Mouse (Mus musculus) cortical plate, adult 2 months (tissue): ENCODE measurements around the gene Lim2. TPM values are rescaled to one million over a fixed set of nuclear protein-coding genes. Genes with fewer than 3 reads are reported as not detected.
"Not testable (repeated sequence)": the region's sequence is repeated elsewhere in the genome, so short reads cannot be mapped to it uniquely, and the experiment has no call there.

Experiments used
- H3K27ac ChIP-seq: fragments of 200-500 bp; 2 replicates; pipeline ENCODE4 v1.5.1; 2012; ENCODE audit warnings: low read length, control low read depth, inconsistent platforms; ENCODE audit not compliant: insufficient read depth
- H3K4me1 ChIP-seq: fragments of 200-500 bp; 2 replicates; pipeline ENCODE4 v1.6.1; 2011; ENCODE audit warnings: low read length; ENCODE audit not compliant: control insufficient read depth, insufficient read depth
- H3K4me3 ChIP-seq: fragments of 200-500 bp; 2 replicates; pipeline ENCODE4 v1.5.1; 2011; ENCODE audit warnings: mild to moderate bottlenecking, low read length, control low read depth; ENCODE audit not compliant: insufficient read depth
- CTCF ChIP-seq: fragments of 200-500 bp; IDR thresholded peaks from 2 replicates; pipeline ENCODE4 v1.5.1; 2011; ENCODE audit warnings: mild to moderate bottlenecking, control low read depth, low read length; ENCODE audit not compliant: insufficient read depth; ENCODE audit errors: extremely low read depth
- POLR2A ChIP-seq: fragments of 200-500 bp; IDR thresholded peaks from 2 replicates; pipeline ENCODE4 v1.6.1; 2011; ENCODE audit warnings: mild to moderate bottlenecking, low read length, control low read depth; ENCODE audit not compliant: insufficient read depth; ENCODE audit errors: extremely low read depth
- polyA plus RNA-seq: library from polyadenylated mRNA; depleted of rRNA; stranded (reverse); fragments of >200 nt; gene quantifications from 2 replicates; pipeline ENCODE4 v1.2.3, GENCODE M21; 2012; rRNA removed

Lim2 gene
- not detected in 2 replicates for polyA plus RNA-seq

DNA sequence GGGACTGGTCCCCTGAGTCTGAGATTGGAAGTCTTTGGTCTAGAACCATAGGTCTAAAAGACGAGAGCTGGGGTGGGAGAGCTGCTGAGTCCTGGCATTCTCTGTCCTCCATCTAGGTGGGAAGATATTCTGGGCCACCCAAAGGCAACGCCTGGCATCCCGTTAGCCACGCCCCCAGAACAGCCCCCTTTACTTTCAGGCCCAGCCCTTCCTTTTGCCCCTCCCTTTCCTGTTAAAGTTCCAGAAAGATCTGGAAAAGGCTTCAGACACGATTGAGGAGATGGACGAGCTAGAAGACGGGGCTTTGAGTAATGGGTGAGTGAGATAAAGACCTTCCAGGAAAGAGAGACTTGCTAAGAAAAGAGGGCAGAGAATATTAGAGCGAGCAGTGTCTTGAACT, at the start of gene Lim2:
Gene Lim2 (plus strand): TSS at position 265 of the 400 bp plus-strand sequence.
- Histone ChIP-seq H3K27ac (no peak within 1 kb of the TSS), H3K4me1 (no peaks in the 10 kb centered on the region), H3K4me3 (no peak within 1 kb of the TSS)
- TF ChIP-seq CTCF (no peak), POLR2A (no peak)

DNA sequence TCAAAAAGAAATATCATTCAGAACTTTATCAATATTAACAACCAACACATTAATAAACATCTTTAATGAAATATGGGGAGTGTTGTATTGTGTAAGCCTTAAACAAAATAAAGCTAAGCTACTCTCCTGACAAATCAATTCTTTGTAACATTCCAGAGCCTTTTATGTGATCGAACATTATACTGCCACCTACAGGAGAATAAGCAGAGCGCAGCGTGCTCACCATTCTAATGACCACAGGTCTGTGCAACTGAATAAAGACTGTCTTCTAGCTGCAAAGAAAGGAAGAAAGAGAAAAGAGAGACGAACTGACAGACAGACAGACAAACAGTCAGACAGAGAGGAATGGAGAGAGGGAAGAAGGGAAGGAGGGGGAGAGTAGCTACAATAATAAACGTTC, 49.2 kb upstream of the Lim2 start:
- no peak for TF ChIP-seq POLR2A
- TF ChIP-seq CTCF, result peak; percentile 46; the same call in 1 of the 2 replicates
- no peak overlapping the region for H3K4me3 ChIP-seq
- no peak overlapping the region for H3K27ac ChIP-seq
- H3K4me1 ChIP-seq, result no peaks in the 10 kb centered on the region

DNA sequence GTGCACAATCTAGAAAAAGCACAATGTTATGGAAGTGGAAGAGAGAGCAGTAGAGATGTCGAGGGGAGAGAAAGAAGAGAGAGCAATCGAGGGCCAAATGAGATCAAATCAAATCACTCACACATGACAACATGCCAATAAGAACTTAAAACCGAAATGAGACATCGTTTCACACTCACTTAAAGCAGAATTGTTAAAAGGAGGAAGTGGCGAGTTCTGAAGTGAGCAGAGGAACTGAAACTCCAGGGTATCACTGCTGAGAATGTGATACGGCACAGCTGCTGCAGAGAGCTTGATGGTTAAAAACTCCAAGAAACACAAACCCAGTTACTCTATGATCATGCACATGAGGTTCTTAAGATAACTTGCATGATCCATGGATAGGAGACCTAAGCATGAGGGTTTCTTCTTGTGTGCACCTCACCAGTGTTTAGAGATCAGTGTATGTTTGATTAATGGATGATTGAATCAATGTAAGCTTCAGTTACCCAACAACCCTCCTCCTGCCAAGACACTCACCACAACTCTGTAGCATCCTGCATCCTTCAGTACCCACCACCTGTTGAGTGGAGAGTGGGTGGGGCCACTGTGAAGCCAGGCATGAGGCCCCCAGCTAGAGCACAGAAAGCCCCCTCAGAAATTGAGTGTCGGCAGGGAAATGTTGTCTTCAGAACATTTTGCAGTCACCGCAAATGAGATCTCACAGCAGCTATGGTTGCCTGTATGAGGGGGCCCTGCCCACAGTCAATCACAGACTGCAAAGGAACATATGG, 34.9 kb upstream of the Lim2 start:
- H3K27ac ChIP-seq, result no peak overlapping the region; the same call in 1 of the 2 replicates
- H3K4me1 ChIP-seq, result no peaks in the 10 kb centered on the region
- no peak overlapping the region for H3K4me3 ChIP-seq
- TF ChIP-seq CTCF (no peak), POLR2A (no peak)

DNA sequence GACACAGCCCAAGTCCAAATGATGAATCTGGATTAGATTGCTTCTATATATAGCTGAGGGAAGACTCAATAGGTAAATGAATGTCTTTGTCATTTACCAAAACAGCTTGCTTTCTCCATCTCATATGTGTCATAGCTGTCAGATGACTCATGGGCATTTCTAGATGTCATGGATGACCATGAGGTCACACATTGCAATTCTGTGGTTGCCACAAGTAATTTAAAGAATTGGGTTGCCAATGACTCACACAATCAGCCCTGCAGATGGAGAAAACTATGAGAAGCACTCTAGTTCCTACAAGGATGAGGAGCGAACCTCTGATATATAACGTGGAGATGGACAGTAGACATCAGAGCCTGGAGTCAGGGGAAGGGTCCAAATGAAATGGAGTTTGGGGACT, 28.0 kb upstream of the Lim2 start:
- Histone ChIP-seq H3K4me1 (no peaks in the 10 kb centered on the region), H3K4me3 (no peak overlapping the region), H3K27ac (no peak overlapping the region)
- no peak for TF ChIP-seq POLR2A
- TF ChIP-seq CTCF, result no peak

DNA sequence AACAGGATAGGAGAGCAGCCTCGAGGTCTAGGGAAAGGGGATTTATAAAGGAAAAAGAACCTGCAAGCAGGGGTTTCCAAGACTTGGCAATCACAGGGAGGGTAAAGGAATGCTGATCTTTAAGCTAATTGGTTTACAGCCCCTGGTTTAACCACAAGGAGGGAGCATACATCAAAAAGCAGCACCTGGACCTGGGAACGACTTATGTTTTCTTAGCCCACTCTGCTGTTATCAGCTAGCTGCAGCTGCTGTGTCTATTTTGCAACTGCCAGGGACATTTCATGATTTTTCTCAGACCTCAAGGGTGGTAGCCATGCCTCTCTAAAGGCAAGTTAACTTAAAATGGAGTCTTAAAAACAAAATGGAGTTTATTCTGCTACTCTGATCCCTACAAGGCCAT, 24.8 kb upstream of the Lim2 start:
- TF ChIP-seq CTCF (no peak), POLR2A (no peak)
- no peaks in the 10 kb centered on the region for H3K4me1 ChIP-seq
- H3K4me3 ChIP-seq, result no peak overlapping the region
- H3K27ac ChIP-seq, result no peak overlapping the region

DNA sequence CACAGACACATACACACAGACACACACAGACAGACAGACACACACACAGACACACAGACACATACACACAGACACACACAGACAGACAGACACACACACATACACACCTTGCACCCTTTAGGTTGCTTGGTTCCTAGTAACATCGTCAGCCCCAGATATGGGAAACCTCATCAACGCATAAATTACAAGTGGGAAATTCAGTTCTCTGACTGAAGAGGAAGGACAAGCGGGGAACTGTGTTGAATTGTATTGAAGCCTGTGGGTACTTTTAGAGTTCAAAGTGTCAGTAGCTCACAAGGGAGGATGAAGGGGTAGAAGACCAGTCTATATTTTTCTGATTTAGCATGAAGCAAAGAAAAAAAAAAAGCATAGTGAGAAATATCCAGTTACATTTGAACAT, 19.9 kb upstream of the Lim2 start:
- no peak overlapping the region for H3K4me3 ChIP-seq

DNA sequence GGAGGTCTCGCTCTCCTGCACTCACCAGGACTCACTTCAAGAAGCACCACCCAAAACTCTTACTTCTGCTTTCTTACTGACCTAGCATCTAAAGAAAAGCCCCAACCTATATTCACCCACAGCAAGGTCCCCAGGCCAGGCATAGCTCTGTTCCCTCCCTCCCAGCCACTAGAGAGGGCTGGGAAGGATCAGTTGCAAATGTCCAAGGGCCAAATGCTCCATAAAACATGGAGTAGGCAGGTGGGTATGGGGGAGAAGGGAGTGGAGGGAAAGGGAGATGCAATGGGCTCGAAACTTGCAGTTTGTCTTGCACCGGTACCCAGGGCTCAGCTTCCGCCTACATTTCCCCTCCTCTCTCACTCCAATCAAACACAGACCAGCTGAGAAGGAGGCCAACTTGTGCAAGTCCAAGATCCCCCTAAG, 19.3 kb upstream of the Lim2 start, which contains the start of gene Siglecg:
Gene Siglecg (plus strand): TSS at position 74 of the 423 bp plus-strand sequence.
- Histone ChIP-seq H3K4me3 (no peak within 1 kb of the TSS), H3K4me1 (no peaks in the 10 kb centered on the region)
- no peak for TF ChIP-seq CTCF

More for the DNA sequence above, 19.9 kb upstream of the Lim2 start:
- no peak for TF ChIP-seq CTCF
- no peak for TF ChIP-seq POLR2A
- Histone ChIP-seq H3K4me1 (no peaks in the 10 kb centered on the region), H3K27ac (no peak overlapping the region)

DNA sequence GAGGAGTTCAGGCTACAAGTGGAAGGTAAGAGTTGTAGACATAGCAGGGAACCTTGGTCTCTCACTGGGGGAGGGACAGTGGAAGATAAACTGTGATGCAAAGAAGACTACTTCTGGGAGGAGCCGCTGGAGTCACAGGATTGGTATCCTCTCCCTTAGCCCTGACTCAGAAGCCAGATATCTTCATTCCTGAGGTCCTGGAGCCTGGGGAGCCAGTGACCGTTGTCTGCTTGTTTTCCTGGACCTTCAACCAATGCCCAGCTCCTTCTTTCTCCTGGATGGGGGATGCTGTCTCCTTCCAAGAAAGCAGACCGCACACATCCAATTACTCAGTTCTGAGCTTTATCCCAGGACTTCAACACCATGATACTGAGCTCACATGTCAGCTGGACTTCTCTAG, 18.4 kb upstream of the Lim2 start:
- TF ChIP-seq CTCF (no peak), POLR2A (no peak)
- Histone ChIP-seq H3K4me1 (no peaks in the 10 kb centered on the region), H3K27ac (no peak overlapping the region), H3K4me3 (no peak overlapping the region)

More for the DNA sequence above, 19.3 kb upstream of the Lim2 start, which contains the start of gene Siglecg:
- H3K27ac ChIP-seq, result no peak within 1 kb of the TSS

DNA sequence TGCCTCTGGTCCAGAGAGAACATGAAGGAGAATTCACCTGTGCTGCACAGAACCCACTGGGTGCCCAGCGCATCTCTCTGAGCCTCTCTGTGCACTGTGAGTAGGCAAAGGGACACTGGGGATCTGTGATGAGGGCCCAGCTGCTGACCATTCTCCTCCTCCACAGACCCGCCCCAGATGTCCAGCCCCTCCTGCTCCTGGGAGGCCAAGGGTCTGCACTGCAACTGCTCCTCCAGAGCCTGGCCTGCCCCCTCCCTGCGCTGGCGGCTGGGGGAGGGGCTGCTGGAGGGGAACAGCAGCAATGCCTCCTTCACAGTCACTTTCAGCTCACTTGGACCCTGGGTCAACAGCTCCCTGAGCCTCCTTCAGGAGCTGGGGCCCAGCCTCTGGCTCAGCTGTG, 15.7 kb upstream of the Lim2 start:
- H3K27ac ChIP-seq, H3K4me3 ChIP-seq, H3K4me1 ChIP-seq: not testable (repeated sequence)

DNA sequence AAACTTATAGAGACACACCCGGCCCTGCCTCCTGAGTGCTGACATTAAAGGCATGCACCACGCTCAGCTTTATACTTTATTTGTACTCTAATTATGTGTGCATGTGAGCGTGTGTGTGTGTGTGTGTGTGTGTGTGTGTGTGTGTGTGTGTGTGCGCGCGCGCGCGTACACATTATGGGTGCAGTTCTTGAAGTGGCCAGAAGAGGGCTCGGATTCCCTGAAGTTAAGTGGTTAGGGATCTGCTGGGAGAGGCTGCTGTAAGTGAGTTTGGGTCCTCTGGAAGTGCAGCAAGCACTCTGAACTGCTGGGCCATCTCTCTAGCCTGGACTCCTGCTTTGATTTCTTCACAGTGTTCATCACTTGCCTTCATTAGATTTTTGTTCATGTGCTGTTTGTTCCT, 10.2 kb upstream of the Lim2 start:
- Histone ChIP-seq H3K4me1 (no peaks in the 10 kb centered on the region), H3K4me3 (no peak overlapping the region), H3K27ac (no peak overlapping the region)
- TF ChIP-seq POLR2A (no peak), CTCF (no peak)
